Mouse (Mus musculus): ENCODE measurements around the gene Vmn1r231. TPM values are rescaled to one million over a fixed set of nuclear protein-coding genes. Genes with fewer than 3 reads are reported as not detected.

Vmn1r231 gene
- not detected in 2 replicates for polyA plus RNA-seq (2015; fragmentation: Nextera tagmentation; extraction: Ambion mirVana)

GRCm38 (mm10) chr17:20904991-20905390 is at the start of gene Vmn1r231:
Gene Vmn1r231 (minus strand): TSS chr17:20905091.

GRCm38 (mm10) chr17:20944985-20945891 is 40.3 kb upstream of the Vmn1r231 start, which contains the start of gene Ppp2r1a:
Gene Ppp2r1a (plus strand): TSS chr17:20945311.

GRCm38 (mm10) chr17:20919614-20920013 is 14.7 kb upstream of the Vmn1r231 start, which contains the start of gene Vmn1r232:
Gene Vmn1r232 (minus strand): TSS chr17:20919714.

GRCm38 (mm10) chr17:20840144-20840543 is 64.7 kb downstream of the Vmn1r231 start, which contains the start of gene Vmn1r230:
Gene Vmn1r230 (plus strand): TSS chr17:20840444.

Other genes starting within 250 kb of the Vmn1r231 start
- not detected in 2 replicates for gene Vmn1r226, start 222.2 kb downstream of the Vmn1r231 start, polyA plus RNA-seq (2015; fragmentation: Nextera tagmentation; extraction: Ambion mirVana)
- not detected in 2 replicates for gene Vmn1r227, start 175.2 kb downstream of the Vmn1r231 start, polyA plus RNA-seq (2015; fragmentation: Nextera tagmentation; extraction: Ambion mirVana)
- gene Vmn1r228, start 118.9 kb downstream of the Vmn1r231 start, polyA plus RNA-seq (2015; fragmentation: Nextera tagmentation; extraction: Ambion mirVana), result not detected in 2 replicates
- gene Vmn1r229, start 93.5 kb downstream of the Vmn1r231 start, polyA plus RNA-seq (2015; fragmentation: Nextera tagmentation; extraction: Ambion mirVana), result not detected in 2 replicates
- gene Vmn1r230, start 64.6 kb downstream of the Vmn1r231 start, polyA plus RNA-seq (2015; fragmentation: Nextera tagmentation; extraction: Ambion mirVana), result not detected in 2 replicates
- gene Vmn1r232, start 14.6 kb upstream of the Vmn1r231 start, polyA plus RNA-seq (2015; fragmentation: Nextera tagmentation; extraction: Ambion mirVana), result not detected in 2 replicates
- gene Ppp2r1a, start 40.2 kb upstream of the Vmn1r231 start, polyA plus RNA-seq (2015; fragmentation: Nextera tagmentation; extraction: Ambion mirVana), result 116 and 142 TPM in 2 replicates
- not detected in 2 replicates for gene Vmn1r233, start 91.4 kb upstream of the Vmn1r231 start, polyA plus RNA-seq (2015; fragmentation: Nextera tagmentation; extraction: Ambion mirVana)
- gene Zfp160, start 103.8 kb upstream of the Vmn1r231 start, polyA plus RNA-seq (2015; fragmentation: Nextera tagmentation; extraction: Ambion mirVana), result 8.2 and 9.2 TPM in 2 replicates

Measured in spleen, postnatal 0 days (tissue).